Mouse (Mus musculus): ENCODE measurements around the gene Ccdc114.

- TF ChIP-seq POLR2A (IDR thresholded peaks at IDR 0.05; ENCODE audit: insufficient read depth, low read length) = no peak
- TF ChIP-seq CTCF (IDR thresholded peaks at IDR 0.05; ENCODE audit: low read depth, low read length) = no peak
Measured at GRCm38 (mm10) chr7:45921950-45922600, 1.8 kb upstream of the Ccdc114 start.

All from ES-Bruce4 (cell line).